Mouse (Mus musculus) urinary bladder, adult 2 months (tissue): ENCODE data around the gene Anapc16. TPM values are rescaled to one million over a fixed set of nuclear protein-coding genes. Genes with fewer than 3 reads are reported as not detected.

ENCODE experiments used
- DNase-seq: peaks from one replicate; pipeline ENCODE4 v3.0.0; 2022; ENCODE audit warnings: low spot score
- polyA plus RNA-seq: library from polyadenylated mRNA; depleted of rRNA; stranded (reverse); fragments of >200 nt; gene quantifications from 2 replicates; pipeline ENCODE4 v1.2.3, GENCODE M21; 2012

The Anapc16 gene
- polyA plus RNA-seq, 1 experiment, result 93.0 TPM

DNA sequence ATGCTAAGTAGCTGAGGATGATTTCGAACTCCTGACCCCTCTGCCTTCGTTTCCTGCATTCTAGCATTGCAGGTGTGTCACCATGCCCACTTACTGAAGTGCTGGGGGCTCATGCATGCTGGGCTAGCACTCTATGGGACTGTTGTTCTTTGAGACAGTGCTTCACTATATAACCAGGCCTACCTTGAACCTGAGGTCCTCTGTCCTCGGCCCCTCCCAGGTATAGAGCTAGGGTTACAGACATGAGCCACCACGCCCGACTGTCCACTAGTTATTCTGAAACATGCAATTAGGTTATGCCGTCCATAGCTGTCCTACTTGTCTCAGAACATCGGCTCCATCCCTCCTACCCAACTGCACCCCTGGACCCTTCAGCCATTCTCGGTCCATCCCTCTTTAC lies 31.1 kb downstream of the Anapc16 start:
- DNase-seq, result no peak

DNA sequence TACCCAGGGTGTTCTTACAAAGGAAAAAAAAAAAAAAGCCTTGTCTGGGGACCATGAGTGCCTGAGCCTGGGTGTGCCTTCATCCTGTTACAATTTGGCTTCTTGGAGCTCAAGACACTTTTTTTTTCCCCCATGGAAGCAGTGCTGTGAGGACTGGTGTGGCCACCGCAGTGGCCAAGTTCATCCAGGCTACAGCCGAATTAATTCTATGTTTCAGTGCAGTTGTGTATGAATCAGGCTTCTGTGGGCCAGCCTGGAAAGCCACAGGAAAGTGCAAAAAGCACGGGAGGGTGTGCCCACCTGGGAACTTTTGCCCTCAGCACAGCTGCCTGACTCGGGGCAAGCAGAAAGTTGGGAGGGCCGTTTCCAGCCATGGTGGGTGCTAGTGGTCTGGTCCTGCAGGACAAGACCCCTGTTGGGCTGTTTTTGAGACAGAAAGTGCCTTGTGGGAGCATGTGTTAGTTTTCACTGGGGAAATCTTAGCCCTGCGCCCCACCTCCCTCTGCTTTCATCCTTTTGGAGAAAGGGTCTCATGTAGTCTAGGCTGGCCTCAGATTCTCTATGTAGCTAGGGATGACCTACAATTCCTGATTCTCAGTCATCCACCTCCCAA lies 32.4 kb downstream of the Anapc16 start:
- no peak for DNase-seq

DNA sequence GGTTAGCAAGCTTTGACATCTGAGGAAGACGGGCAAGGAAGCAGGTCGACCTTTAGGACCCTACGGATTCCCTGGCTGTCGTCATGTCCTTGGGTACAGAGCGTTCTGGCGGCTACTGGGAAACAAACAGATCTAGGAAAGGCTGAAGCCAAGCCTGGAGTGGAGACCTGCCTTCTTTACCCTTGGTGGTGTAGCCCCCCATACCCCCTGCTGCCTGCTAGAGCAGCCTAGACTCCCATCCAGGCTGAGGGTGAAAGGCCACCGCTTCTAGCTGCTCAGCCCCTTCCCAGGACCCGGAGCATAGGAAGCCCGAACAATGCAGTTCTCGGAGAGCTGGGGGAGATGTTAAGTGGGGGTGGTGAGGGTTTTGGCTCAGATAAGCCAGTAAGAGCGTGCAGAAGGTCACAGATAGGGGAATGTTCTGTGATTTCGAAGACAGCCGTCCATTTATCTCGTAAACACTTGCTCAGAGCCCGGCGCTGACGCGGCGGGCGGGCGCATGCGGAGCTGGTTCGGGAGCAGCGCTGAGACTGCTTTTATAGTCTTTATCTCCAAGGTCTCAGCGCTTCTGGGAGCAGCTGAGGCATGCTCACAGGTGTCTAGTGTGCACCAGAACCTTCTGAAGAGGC lies 33.0 kb downstream of the Anapc16 start:
- no peak for DNase-seq

DNA sequence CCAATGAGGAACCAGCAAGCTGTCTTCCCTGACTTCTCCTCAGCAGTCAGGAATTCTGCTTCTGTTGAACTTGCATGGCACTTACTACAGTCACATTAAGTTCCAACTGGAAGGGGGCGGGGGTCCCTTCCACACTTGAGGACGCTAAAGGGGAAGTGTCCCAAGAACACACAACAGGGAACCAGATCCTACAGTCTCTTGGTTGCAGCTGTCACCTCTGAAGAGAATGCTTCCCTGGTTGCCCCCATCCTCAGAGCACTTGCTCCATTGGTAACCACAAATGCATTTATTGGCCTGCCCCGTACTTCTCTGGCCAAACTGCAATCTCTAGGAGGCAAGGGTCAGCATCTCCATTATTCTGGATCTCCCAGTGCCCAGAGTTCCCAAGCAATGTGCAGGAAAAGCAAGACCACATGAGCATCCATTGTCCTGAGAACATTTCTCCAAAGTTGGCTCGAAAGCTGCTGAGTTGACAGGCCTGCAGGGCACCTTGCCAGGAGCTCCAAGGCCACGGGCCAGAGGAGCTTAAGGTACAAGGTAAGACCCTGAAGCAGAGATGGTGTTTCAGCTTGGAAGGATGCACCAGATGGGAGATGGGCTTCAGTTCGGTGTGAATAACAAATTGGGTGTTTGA lies 35.5 kb downstream of the Anapc16 start:
- DNase-seq, result peak; percentile 23

DNA sequence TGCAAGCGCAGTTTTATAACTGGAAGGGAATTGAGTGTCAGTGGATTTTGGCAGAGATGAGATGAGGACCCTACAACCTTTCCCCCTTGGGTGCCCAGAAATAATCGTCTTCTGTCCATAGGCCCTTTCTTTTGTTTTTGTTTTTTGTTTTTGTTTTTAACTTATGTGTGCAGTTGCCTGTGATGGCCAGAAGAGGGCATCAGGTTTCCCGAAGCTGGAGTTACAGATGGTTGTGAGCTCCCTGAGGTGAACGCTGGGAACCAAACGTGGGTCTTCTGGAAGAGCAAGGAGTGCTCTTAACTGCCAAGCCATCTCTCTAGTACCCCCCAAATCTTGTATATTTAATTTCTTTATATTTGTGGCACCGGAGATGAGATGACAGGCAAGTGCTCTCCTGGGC lies 36.2 kb downstream of the Anapc16 start:
- DNase-seq, result no peak

DNA sequence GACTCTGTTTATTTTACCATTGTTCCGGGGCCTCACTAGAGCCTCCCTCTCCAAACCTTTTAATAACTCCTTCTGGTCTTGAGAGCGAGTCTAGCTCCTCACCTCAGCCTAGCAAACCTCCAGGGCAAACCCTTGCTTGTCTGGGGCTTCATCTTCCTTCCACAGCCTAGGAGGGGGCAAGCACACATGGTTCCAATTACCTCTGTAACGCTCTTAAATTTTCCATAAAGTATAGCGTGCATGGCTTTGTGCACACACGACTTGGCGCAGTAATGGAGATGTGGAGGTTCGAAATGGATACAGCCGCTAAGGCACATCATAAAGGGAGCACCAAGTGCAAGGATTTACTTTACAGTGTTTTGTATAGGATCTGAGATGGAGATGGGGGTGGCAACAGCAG lies 37.1 kb downstream of the Anapc16 start:
- no peak for DNase-seq

DNA sequence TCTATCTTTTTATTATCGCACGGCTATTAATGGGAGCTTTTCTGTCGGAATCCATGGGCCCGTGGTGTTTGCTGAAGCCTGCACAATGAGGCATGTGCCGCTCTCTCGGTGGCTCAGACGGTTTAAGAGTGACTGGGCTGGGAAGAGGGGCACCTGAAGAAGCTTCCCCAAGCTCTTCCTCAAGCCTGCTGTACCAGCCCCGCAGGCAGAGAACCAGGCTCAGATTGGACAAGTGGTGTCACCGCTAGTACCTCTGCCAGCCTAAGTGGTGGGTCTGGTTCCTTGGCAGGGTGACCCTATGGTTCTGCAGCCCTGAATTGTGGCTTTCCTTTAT lies 37.6 kb downstream of the Anapc16 start:
- DNase-seq, result no peak

DNA sequence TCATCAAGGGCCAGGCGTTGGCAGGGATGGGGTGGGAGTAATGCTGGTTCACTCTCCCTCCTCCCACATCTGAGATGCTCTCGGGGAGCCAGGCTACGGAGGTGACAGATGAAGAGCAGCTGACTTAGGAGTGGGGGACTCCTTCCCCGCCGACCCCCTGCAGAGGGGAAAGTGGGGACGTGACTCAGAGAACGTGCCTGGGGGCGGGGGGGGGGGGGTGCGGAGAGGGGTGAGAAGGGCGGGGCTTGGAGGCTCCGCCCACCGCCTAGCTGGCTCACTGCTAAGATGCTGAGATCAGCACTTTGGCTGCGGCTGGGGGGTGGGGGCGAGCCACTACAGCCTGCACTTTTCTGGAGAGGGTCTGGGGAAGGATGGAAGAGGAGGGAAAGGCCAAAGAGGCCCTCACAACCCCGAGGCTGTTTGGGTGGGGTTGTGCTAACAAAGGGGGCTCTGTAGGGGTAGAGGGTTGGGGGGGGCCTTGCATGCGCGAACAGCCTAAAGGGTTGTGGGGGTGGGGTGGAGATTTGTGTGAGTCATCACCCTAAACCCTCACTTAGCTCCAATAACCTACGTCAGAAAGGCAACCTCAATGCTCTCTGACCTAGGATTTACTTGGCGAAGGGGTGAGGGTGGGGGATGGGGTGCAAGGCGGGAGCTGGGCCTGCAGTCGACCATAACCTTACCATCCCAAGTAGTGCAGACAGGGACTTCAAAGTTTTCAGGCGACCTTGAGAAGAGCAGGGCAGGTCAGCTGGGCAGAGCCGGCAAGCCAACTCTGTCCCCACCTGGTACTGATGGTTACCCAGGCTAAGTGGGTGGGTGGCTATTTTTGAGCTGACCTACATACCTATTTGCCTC lies 38.2 kb downstream of the Anapc16 start:
- no peak for DNase-seq

DNA sequence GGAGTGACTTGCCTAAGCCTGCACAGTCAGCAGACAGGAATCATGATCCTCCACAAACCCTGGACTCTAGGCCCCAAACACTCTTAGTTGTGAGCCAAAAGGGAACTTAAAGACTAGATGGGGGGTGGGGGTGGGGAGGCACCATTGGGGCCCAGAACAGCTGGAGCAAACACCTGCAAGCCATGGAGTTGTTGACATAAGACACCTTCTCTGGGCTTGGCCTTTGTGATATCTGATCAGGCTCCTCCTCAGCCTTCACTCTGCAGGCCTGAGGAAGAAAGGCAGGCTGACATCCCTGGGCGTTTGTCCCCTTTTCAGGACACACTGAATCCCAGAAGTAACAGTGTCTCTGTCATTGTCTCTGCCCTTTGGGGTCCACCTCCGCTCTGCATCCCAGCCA lies 39.3 kb downstream of the Anapc16 start:
- no peak for DNase-seq

DNA sequence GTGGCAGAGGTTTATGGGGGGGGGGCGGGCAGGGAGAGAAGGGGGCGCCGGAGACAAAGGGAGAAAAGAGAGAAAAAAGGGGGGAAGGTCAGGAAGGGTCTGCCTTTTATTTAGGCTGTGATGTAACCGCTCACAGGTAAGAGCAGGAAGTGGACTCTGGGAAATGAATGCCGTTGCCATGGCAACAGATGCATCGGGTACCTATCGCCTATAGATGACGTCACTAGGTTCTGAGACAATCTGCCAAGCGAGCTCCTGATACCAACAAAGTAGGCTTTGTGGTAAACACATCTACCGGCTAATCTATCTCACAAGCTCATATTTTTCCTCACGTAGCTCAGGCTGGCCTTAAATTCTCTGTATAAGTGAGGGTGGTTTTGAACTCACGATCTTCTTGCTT lies 43.4 kb downstream of the Anapc16 start:
- DNase-seq, result no peak

DNA sequence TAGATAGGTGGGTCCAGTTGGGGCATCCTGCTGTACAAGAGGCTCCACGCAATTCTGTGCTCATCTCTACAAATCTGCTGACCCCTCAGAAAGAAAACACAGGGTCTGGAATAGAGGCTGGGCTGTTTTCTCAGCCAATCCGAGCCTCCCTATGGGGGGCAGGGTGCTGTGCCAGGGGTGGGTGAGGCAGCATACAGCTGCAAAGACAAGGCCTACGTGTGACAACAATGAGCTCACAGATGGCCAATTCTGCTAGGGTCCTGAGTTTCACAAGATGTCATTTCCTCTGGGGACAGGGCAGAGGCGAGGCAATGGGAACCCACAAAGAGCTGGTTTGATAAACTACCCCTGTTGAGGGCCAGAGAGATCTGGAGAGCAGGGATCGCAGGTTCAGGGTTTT lies 44.5 kb downstream of the Anapc16 start:
- DNase-seq, result no peak

DNA sequence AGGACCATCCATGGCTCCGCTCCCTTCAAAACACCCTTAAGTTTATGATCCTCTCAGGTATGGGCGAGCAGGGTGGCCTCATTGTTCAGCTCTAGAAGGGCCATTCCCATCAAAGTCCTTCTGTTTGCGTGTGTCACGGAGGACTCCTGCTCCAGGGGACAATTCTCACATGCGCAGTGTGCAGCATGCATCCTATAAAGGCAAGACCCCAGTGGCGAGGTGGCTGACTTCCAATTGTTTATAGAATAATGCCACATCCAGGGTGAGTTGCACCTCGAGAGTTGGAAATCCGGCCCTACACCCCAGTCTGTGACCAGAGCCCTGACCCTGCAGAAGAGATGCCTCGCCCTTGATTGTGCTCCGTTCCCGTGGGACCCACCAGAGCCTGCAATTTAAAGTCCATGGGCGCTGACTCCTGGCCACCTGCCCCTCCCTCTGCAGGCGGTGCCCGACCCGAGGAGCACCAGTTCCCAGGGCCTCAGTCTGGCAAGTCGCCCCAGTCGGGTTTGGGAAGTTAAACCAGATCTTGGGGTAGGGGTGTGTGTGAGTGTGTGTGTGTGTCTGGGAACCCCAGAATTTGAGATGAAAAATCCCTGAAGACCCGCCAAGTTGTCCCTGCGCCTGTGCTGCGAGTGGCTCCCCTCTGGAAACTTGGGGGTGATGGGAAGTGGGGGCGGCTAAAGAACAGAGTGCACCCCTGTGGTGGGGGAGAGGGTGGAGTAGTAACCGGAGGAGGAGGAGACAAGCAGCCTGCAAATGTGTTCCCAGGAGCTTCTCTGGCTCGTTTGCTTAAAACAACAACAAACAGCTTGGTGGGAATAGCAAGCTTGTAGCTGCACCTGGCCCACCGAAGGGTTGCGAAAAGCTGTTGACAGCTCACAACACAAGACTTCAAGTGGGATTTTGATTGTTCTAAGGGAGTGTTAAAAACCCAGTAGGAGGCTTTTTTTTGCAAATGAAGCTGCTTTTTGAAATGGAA lies 45.5 kb downstream of the Anapc16 start:
- no peak for DNase-seq

DNA sequence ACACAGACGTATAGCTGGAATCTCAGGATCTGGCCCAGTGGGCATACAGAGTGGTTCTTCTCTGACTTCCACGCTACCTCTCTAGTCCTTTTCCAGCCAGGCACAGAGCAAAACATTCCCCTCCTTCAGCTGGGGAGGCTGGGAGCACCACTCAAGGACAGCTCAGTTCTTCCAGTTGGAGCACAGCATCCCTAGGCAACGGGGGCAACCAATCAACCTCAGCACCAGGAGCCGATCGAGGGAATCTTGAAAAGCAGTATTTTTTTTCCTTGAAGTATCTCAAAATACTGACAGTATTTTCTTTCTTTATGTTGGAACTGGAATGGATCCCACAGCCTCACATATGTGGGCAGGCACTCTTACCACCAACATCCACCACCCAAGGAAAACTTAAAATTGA lies 46.3 kb downstream of the Anapc16 start:
- DNase-seq, result no peak

DNA sequence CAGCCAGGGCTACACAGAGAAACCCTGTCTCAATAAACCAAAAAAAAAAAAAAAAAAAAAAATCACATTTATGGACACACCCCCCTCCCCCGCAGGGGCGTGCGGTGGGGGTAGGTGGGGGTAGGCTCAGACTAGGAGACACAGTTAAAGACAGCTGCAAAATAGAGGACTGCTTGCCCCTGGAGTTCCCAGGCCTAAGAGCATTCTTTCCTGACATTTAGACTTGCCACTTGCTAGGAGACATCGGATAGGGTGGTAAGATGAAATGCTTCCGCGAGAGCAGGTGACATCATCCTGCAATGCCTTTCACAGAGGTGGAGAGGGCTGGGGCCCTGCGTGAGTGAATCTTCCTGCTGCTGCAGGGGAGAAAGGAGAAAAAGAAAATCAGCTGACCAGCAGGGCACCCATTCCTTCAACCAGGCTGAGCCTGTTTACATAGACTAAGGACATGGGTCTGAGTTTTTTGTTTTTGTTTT lies 49.3 kb downstream of the Anapc16 start:
- DNase-seq, result no peak

DNA sequence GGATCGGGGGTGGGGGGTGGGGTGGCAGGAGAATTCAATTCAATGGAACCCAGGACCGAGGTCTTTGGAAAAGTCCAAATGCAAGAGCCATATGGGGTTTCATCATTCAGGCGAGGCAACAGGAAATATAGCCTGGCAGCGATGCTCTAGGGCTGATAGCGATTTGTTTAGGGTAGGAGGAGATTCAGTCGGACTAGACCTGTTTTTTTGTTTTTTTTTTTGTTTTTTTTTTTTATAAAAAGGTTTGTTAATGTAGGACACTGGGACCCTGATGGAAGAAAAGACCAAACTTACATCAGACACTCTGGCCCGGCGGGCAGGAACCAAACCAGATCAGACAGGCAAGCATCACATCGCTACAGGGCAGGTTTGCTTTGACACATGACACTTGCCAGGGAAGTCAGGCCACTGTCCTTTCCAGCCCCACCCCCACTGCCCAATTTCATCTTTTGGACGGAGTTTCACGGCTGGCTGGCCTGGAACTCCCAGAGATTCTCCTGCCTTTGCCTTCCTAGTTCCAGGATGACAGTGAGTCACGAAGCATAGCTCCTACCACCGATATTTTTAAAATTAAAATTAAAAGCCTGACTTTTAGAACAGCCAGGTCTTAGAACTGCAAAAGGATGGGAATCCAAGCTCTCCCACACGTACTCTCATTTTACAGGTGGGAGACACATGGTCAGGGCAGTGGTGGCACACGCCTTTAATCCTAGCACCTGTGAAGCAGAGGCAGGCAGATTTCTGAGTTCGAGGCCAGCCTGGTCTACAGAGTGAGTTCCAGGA lies 50.0 kb downstream of the Anapc16 start:
- DNase-seq, result no peak

DNA sequence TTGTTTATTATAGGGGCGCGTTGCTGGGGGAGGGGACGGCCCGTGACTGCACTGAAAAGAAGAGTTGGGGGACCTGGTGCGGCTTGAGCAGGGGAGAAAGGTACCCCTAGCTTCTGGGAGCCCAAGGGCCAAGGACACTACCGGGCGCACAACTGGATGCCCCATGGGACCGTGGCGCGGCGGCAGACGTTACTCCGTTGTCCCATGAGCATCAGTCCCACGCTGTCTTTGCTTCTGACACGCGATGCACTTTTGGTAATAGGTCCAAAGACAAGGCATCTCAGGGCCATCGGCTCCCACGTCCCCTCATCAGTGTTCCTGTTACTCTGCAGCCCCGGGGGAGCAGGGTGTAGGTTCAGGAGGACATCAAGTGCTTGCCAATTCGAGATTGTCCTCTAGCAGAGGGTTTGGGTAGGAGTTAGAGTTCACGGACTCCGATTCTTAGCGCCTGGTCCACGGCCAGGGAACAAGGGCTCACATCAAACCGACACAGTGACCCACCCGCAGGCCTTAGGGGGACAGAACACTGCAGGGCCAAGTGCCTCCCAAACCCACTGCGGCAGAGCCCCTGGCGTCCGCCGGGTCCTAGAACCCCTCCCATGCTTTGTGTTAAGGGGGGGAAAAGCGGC lies 50.7 kb downstream of the Anapc16 start:
- no peak for DNase-seq

DNA sequence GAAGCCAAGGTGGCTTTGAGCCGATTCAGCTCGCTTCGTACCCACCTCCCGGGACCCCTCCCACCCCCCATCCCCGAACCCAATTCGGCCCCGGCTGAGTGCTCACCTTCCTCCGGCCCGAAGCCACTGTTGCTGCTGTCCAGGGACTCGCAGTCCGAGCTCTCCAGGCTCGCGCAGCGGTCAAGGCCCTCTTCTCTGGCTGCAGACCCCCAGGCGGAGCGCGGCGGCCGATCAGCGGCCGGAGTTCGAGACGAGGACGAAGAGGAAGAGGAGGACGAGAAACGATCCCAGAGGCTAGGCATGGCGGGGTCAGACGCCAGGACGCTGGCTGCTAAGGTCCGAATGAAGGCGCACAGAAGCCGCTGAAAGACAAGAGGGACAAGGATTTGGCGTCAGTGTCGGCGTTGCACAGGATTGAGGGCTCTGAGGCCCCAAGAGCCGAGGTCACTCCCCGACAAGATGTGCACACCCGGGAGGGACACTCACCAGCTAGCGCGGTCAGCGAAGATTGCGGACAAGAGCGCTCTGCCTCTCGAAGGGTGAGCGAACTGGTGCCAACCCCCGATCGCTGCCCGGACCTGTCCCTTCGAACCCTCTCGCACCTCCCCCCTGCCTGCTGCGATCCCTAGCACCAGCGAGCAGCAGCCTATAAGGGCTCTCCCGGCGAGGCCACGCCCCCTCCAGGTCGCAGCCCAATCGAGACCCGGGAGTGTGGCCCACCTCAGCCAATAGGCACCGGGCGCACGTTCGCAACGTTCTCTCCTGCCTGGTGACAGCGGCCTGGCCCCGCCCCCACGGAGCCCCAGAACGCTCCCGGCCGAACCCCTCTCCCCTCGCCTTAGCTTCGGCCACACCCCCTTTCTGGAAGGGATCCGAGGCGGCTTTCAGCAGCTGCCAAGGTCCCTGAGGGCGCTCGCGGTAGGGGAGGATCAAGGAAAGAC lies 51.5 kb downstream of the Anapc16 start, which contains the start of gene Ddit4:
Gene Ddit4 (minus strand): TSS at position 624 of the 941 bp plus-strand sequence.
- peak; percentile 99 for DNase-seq

DNA sequence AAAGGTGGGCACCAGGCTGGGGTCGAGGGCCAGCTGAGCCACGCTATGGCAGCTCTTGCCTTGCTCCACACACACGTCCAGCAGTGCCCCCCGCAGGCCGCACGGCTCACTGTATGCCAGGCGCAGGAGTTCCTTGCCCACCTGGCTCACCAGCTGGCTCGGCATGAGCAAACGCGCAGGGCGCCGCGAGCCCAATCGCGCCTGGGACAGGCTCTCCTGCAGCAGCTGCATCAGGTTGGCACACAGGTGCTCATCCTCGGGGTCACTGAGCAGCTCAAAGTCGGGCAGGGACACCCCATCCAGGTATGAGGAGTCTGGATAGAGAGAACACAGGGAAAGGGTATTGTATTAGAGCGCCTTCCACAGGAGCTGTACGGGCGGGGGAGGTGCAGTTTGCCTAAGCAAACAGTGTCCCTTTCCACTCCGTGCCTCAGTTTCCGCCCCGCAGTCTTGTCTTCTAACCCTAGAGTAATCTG lies 52.2 kb downstream of the Anapc16 start:
- peak; percentile 75 for DNase-seq
